Comparison of ENCODE assay signal across 9 mouse cellular contexts in the genomic region with DNA sequence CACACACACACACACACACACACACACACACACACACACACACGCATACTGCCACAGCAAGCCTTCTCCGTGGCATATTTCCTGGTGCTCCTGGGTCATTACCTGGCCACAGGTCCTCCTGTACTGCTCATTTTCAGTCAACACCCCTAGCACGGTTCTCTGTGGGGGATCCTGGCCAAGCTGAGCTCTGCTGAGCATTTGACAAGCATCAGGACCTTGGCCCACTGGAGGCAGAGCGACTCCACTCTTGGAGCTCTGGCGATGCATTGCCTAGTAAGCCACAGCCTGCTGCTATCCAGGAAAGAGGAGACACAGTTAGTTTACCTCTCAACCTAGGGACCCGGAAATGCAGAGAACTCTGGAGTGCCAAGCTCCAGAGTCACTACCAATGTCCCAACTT. TPM values are rescaled to one million over a fixed set of nuclear protein-coding genes. Genes with fewer than 3 reads are reported as not detected.
DNase-seq lines count a peak whose midpoint lies in the region; ATAC-seq and TF ChIP-seq lines count a peak whose summit lies in the region.
"Had no signal": no experiment of that assay in that cellular context is flagged by ENCODE, and none has a peak within 500 bp of the region (broad histone marks: within the 10 kb centered on the region; RNA-seq: fewer than 3 reads in every experiment).

No protein-coding gene starts in this region.

- ATAC-seq in lung, embryonic 14.5 days (ENCODE audit: insufficient read depth), result no peak
- no peak for ATAC-seq in lung, postnatal 0 days
- ATAC-seq in forebrain, embryonic 13.5 days, result no peak
- ATAC-seq in limb, embryonic 11.5 days (ENCODE audit: insufficient number of reproducible peaks, low FRiP score, low TSS enrichment, low read depth), result no peak
- ATAC-seq in stomach, embryonic 15.5 days (ENCODE audit: insufficient read depth, low FRiP score, low read depth), result no peak

- peaks cover 14% of the 10 kb centered on the region for H3K27me3 ChIP-seq in lung, embryonic 14.5 days (ENCODE audit: insufficient read depth, low read length)
- H3K27me3 ChIP-seq in lung, postnatal 0 days (replicated peaks; ENCODE audit: insufficient read depth, low read length), result 0 out of 2 replicates have a peak, but pooled peaks cover 16% of the 10 kb centered on the region
- peaks cover 19% of the 10 kb centered on the region for H3K27me3 ChIP-seq in forebrain, embryonic 13.5 days
- H3K27me3 ChIP-seq in limb, embryonic 11.5 days (ENCODE audit: control insufficient read depth, insufficient read depth, low read length), result peaks cover 20% of the 10 kb centered on the region
- H3K27me3 ChIP-seq in stomach, embryonic 15.5 days (replicated peaks), result peaks cover 15% of the 10 kb centered on the region; the same call in 1 of the 2 replicates

- no peak for TF ChIP-seq EP300 in lung, postnatal 0 days (IDR thresholded peaks at IDR 0.05)

- no peak overlapping the region for H3K4me3 ChIP-seq in lung, embryonic 14.5 days (ENCODE audit: low read depth, low read length)
- no peak overlapping the region for H3K4me3 ChIP-seq in lung, postnatal 0 days (ENCODE audit: low read depth, low read length)
- peak overlapping the region; percentile 68 for H3K4me3 ChIP-seq in forebrain, embryonic 13.5 days
- H3K4me3 ChIP-seq in limb, embryonic 11.5 days (ENCODE audit: low read depth, low read length), result 0 out of 2 replicates have a peak overlapping the region, but pooled peaks have one; percentile 58
- H3K4me3 ChIP-seq in stomach, embryonic 15.5 days (replicated peaks), result no peak overlapping the region

- no peaks in the 10 kb centered on the region for H3K9me3 ChIP-seq in lung, embryonic 14.5 days (ENCODE audit: low read depth, low read length)
- H3K9me3 ChIP-seq in lung, postnatal 0 days (ENCODE audit: low read length), result no peaks in the 10 kb centered on the region
- H3K9me3 ChIP-seq in forebrain, embryonic 13.5 days (replicated peaks), result no peaks in the 10 kb centered on the region
- H3K9me3 ChIP-seq in limb, embryonic 11.5 days (ENCODE audit: control insufficient read depth, low read length), result no peaks in the 10 kb centered on the region
- no peaks in the 10 kb centered on the region for H3K9me3 ChIP-seq in stomach, embryonic 15.5 days

- peak overlapping the region; percentile 90 for H3K4me2 ChIP-seq in lung, embryonic 14.5 days
- H3K4me2 ChIP-seq in lung, postnatal 0 days (replicated peaks; ENCODE audit: low read depth, low read length), result no peak overlapping the region
- peak overlapping the region; percentile 99 for H3K4me2 ChIP-seq in forebrain, embryonic 13.5 days
- H3K4me2 ChIP-seq in limb, embryonic 11.5 days (ENCODE audit: low read depth, severe bottlenecking), result peak overlapping the region; percentile 99
- H3K4me2 ChIP-seq in stomach, embryonic 15.5 days, result peak overlapping the region; percentile 99

- no peak overlapping the region for H3K9ac ChIP-seq in lung, embryonic 14.5 days
- H3K9ac ChIP-seq in lung, postnatal 0 days (replicated peaks; ENCODE audit: low read depth), result no peak overlapping the region
- no peak overlapping the region for H3K9ac ChIP-seq in forebrain, embryonic 13.5 days
- H3K9ac ChIP-seq in limb, embryonic 11.5 days (ENCODE audit: low read length), result no peak overlapping the region
- no peak overlapping the region for H3K9ac ChIP-seq in stomach, embryonic 15.5 days

- H3K4me1 ChIP-seq in lung, embryonic 14.5 days (ENCODE audit: insufficient read depth), result peaks cover 7% of the 10 kb centered on the region; the same call in 1 of the 2 replicates
- H3K4me1 ChIP-seq in lung, postnatal 0 days (ENCODE audit: insufficient read depth, low read depth, low read length), result no peaks in the 10 kb centered on the region; the same call in 1 of the 2 replicates
- H3K4me1 ChIP-seq in forebrain, embryonic 13.5 days, result peaks cover 15% of the 10 kb centered on the region
- peaks cover 9% of the 10 kb centered on the region for H3K4me1 ChIP-seq in limb, embryonic 11.5 days (ENCODE audit: control insufficient read depth, insufficient read depth, low read length)
- H3K4me1 ChIP-seq in stomach, embryonic 15.5 days, result peaks cover 13% of the 10 kb centered on the region; the same call in 1 of the 2 replicates

- no peak for TF ChIP-seq CTCF in lung, embryonic 14.5 days (IDR thresholded peaks at IDR 0.05; ENCODE audit: low read depth)
- no peak for TF ChIP-seq CTCF in lung, postnatal 0 days (IDR thresholded peaks at IDR 0.05)

- no peaks in the 10 kb centered on the region for H3K36me3 ChIP-seq in lung, embryonic 14.5 days (ENCODE audit: insufficient read depth)
- no peaks in the 10 kb centered on the region for H3K36me3 ChIP-seq in lung, postnatal 0 days (ENCODE audit: insufficient read depth, low read length)
- no peaks in the 10 kb centered on the region for H3K36me3 ChIP-seq in forebrain, embryonic 13.5 days (ENCODE audit: poor library complexity, severe bottlenecking)
- H3K36me3 ChIP-seq in limb, embryonic 11.5 days (ENCODE audit: control insufficient read depth, insufficient read depth, low read length), result no peaks in the 10 kb centered on the region
- no peaks in the 10 kb centered on the region for H3K36me3 ChIP-seq in stomach, embryonic 15.5 days

- DNase-seq in lung, embryonic 14.5 days, result peak; percentile 2
- DNase-seq in lung, postnatal 0 days (ENCODE audit: low spot score), result no peak
- no peak for DNase-seq in limb, embryonic 11.5 days (ENCODE audit: low spot score)
- no peak for DNase-seq in left cerebral cortex, postnatal 10 days (ENCODE audit: extremely low spot score in 1 of 2, low spot score in 2 of 2)
- no peak for DNase-seq in left cerebral cortex, adult 18-20 months (ENCODE audit: low spot score in 2 of 2)

- 53% methylated on average over 6 of the region's 6 CpGs for WGBS in lung, embryonic 14.5 days
- WGBS in lung, postnatal 0 days, result 50% methylated on average over 6 of the region's 6 CpGs
- WGBS in forebrain, embryonic 13.5 days, result 55% methylated on average over 6 of the region's 6 CpGs
- 49% methylated on average over 6 of the region's 6 CpGs for WGBS in limb, embryonic 11.5 days
- 55% methylated on average over 6 of the region's 6 CpGs for WGBS in stomach, embryonic 15.5 days

- intact Hi-C loops in left cerebral cortex, postnatal 10 days (cut with DNase I), result no loop called here

- H3K27ac ChIP-seq in lung, embryonic 14.5 days (ENCODE audit: low read depth), result no peak overlapping the region
- no peak overlapping the region for H3K27ac ChIP-seq in lung, postnatal 0 days (ENCODE audit: low read length)
- no peak overlapping the region for H3K27ac ChIP-seq in forebrain, embryonic 13.5 days
- no peak overlapping the region for H3K27ac ChIP-seq in limb, embryonic 11.5 days (replicated peaks; ENCODE audit: low read depth, low read length)
- no peak overlapping the region for H3K27ac ChIP-seq in stomach, embryonic 15.5 days

RNA-seq across cellular contexts. Expression of a gene that starts 1.1 kb away (rescaled TPM):
- polyA plus RNA-seq in lung, embryonic 14.5 days (2014; fragmentation: Nextera tagmentation; extraction: Ambion mirVana), result 1.4 and 1.5 TPM in 2 replicates
- polyA plus RNA-seq in lung, postnatal 0 days (2015; fragmentation: Nextera tagmentation; extraction: Ambion mirVana), result 10.7 and 11.9 TPM in 2 replicates
- 2.7 and 4.9 TPM in 2 replicates for polyA plus RNA-seq in forebrain, embryonic 13.5 days (2015; fragmentation: Nextera tagmentation; extraction: Ambion mirVana)
- 2.0 and 2.7 TPM in 2 replicates for polyA plus RNA-seq in limb, embryonic 11.5 days (2014; fragmentation: Nextera tagmentation; extraction: Ambion mirVana)
- polyA plus RNA-seq in stomach, embryonic 15.5 days (2015; fragmentation: Nextera tagmentation; extraction: Ambion mirVana), result 1.2 and 1.7 TPM in 2 replicates
- total RNA-seq in left cerebral cortex, postnatal 10 days (2021), result 1 to 10 TPM; 1.9 to 2.4 TPM
- 1 to 10 TPM; 1.7 to 2.2 TPM for total RNA-seq in left cerebral cortex, adult 18-20 months (2021)
- total RNA-seq: adrenal gland, postnatal 25 days; megakaryocyte progenitor cell, adult 5-6 weeks had no signal

RNA-seq across cellular contexts. Expression of a gene that starts 57.7 kb away (rescaled TPM):
- polyA plus RNA-seq in lung, embryonic 14.5 days (2014; fragmentation: Nextera tagmentation; extraction: Ambion mirVana), result 45.9 and 46.9 TPM in 2 replicates
- 18.7 and 21.3 TPM in 2 replicates for polyA plus RNA-seq in lung, postnatal 0 days (2015; fragmentation: Nextera tagmentation; extraction: Ambion mirVana)
- polyA plus RNA-seq in forebrain, embryonic 13.5 days (2015; fragmentation: Nextera tagmentation; extraction: Ambion mirVana), result 26.6 and 28.2 TPM in 2 replicates
- polyA plus RNA-seq in limb, embryonic 11.5 days (2014; fragmentation: Nextera tagmentation; extraction: Ambion mirVana), result 86.9 and 93.4 TPM in 2 replicates
- 35.2 and 38.7 TPM in 2 replicates for polyA plus RNA-seq in stomach, embryonic 15.5 days (2015; fragmentation: Nextera tagmentation; extraction: Ambion mirVana)
- 10 to 100 TPM; 13.6 to 20.2 TPM for total RNA-seq in left cerebral cortex, postnatal 10 days (2021)
- total RNA-seq in left cerebral cortex, adult 18-20 months (2021), result 10 to 100 TPM; 33.7 to 36.3 TPM

Comparison
In these comparisons a context has a peak if more than half of its experiments do, and no peak if none do; other contexts are left out.
1. H3K4me3 ChIP-seq: peak in forebrain, embryonic 13.5 days (single experiment) and limb, embryonic 11.5 days (single experiment); none in lung, embryonic 14.5 days (single experiment), lung, postnatal 0 days (single experiment) and stomach, embryonic 15.5 days (single experiment).